Mouse (Mus musculus): ENCODE measurements around the gene Cachd1. TPM values are rescaled to one million over a fixed set of nuclear protein-coding genes. Genes with fewer than 3 reads are reported as not detected.

The Cachd1 gene
- polyA plus RNA-seq (2014; fragmentation: Illumina TruSeq; extraction: RNeasy Lipid Tissue Mini Kit (QIAGEN cat#74804)) = 23.0 TPM

DNA sequence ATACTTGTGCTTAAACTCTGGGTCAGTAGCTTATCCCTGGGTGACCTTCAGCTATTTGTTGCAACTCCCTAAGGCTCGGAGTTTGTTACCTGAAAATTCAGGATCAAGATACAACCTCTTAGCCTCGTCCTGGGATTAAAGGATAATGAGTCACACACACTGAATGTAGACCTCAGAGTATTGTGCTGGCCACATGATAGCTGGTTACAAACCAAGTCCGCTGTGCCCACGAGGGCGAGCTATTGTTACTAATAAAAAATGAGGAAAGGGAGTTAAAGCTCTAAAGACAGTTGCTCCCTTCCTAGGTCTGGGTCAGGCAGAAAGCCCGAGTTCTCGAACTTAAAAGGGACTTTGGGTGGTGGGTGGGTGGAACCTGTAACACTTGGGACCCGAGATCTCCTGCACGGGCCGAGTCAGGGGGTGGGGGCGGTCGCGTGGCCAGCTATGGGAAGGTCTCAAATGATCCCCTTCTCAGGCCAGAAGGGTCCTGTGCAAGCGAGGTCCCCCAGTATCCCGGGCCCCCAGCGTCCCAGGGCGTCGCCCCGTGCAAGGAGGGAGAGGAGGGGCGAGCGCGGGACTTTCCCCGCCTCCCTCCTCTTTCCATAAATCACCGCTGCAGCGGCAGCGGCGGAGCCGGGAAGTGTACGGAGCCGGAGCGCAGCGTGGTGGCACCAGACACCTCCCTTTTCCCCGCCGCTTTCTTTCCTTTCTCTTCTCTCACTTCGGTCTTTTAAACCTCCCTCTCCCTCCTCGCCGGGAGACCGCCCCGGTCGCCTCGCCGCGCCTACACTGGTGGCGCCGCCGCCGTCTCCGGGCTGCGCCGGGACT lies at the start of gene Cachd1:
TSS of gene Cachd1 (plus strand) at position 633 of the 828 bp plus-strand sequence.

DNA sequence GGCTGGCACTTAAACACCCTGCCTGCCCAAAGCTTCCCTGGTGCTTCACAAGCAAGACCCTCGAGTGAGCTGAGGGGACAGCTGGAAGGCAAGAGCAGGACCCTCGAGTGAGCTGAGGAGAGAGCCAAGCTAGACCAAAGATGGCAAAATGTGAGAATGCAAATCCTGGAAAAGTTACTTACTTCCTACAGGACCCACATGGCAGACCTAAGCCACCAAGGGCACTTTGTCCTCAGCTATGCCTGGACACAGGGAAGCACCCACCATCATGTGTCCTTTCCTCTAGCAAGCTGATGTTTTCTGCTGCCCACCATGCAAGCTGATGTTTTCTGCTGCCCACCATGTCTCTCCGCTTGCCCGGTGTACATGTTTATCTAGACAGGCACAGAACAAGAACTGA lies 244.1 kb downstream of the Cachd1 start, which contains the start of gene Gm10577:
TSS of gene Gm10577 (minus strand) at position 101 of the 400 bp plus-strand sequence.

DNA sequence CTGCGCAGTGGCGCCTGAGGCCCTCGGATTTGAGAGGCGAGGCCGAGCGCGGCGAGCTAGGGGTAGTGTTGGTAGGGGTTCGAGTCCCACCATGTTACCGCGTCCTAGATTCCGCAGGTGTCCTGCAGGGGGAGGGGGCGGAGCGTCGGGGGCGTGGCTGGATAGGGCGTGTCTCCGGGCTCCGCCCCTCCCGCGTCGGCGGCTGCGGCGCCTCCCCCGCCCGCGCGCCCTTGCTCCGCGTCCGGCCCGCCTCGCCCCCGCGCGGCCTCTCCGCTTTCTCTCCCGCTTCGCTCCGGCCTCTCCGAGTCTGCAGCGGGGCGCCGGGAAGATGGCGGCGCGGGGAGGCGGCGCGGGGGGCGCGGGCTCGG lies 292.3 kb downstream of the Cachd1 start, which contains the start of gene Raver2:
TSS of gene Raver2 (plus strand) at position 198 of the 368 bp plus-strand sequence.

Other genes starting within 250 kb of the Cachd1 start
- gene Gm10577, start 244.0 kb downstream of the Cachd1 start, polyA plus RNA-seq (2014; fragmentation: Illumina TruSeq; extraction: RNeasy Lipid Tissue Mini Kit (QIAGEN cat#74804)) = not detected

Measured in ovary, adult 10 weeks (tissue).